ENCODE assay signal across 8 mouse cellular contexts in the genomic region with DNA sequence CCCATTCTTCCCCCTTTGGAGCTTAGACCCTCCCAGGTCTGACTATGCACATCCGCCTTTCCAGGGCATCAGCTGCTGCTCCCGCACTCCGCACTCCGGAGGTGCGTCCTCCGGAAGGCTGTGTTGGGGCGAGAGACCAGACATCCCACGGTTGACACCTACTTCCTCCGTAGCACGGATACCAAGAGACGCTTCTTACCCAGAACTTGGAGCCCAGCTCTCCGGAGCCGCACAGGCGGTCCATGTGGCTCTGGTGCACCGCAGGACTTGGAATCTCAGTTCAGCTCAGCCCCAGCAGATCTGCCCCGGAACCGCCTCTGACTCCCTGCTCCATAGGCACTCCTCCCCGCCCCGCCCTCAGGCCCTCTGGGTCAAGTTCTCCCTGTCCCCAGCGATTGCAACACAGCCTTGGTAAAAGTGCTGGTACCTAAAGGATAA. TPM values are rescaled to one million over a fixed set of nuclear protein-coding genes. Genes with fewer than 3 reads are reported as not detected.
DNase-seq lines count a peak whose midpoint lies in the region; ATAC-seq and TF ChIP-seq lines count a peak whose summit lies in the region.

Gene Abcc3, minus strand, starts transcription at position 326 of the 438 bp plus-strand sequence.

- no peak for DNase-seq in left cerebral cortex, adult 2 months (ENCODE audit: extremely low spot score in 1 of 2, low spot score in 2 of 2)
- DNase-seq in left cerebral cortex, adult 18-20 months (ENCODE audit: low spot score in 2 of 2), result no peak
- DNase-seq in hindbrain, embryonic 11.5 days (ENCODE audit: low spot score), result peak; percentile 19
- peak; percentile 78 to 80 for DNase-seq in urinary bladder, adult 18-20 months (ENCODE audit: low spot score in 2 of 2)
- no peak for DNase-seq in layer of hippocampus, adult 11-12 months (ENCODE audit: low spot score)

- peak within 1 kb of the TSS; percentile 35 for H3K4me3 ChIP-seq in left cerebral cortex, adult 2 months
- no peak within 1 kb of the TSS; the same call in 1 of the 2 replicates for H3K4me3 ChIP-seq in forebrain, embryonic 12.5 days (replicated peaks)
- H3K4me3 ChIP-seq in hindbrain, embryonic 11.5 days (ENCODE audit: low read depth, low read length), result 0 out of 2 replicates have a peak within 1 kb of the TSS, but pooled peaks have one; percentile 2
- peak within 1 kb of the TSS; percentile 36 for H3K4me3 ChIP-seq in limb, embryonic 12.5 days (replicated peaks)
- 0 out of 2 replicates have a peak within 1 kb of the TSS, but pooled peaks have one; percentile 17 for H3K4me3 ChIP-seq in midbrain, embryonic 12.5 days

- no peak for ATAC-seq in forebrain, embryonic 12.5 days (ENCODE audit: low FRiP score)
- ATAC-seq in hindbrain, embryonic 11.5 days (ENCODE audit: low FRiP score), result no peak
- ATAC-seq in limb, embryonic 12.5 days (ENCODE audit: insufficient number of reproducible peaks, insufficient read depth, low FRiP score, low TSS enrichment, low read depth), result no peak
- ATAC-seq in midbrain, embryonic 12.5 days (ENCODE audit: low FRiP score, low read depth), result no peak

- no peaks in the 10 kb centered on the region for H3K36me3 ChIP-seq in forebrain, embryonic 12.5 days (replicated peaks)
- no peaks in the 10 kb centered on the region for H3K36me3 ChIP-seq in hindbrain, embryonic 11.5 days (ENCODE audit: control insufficient read depth, insufficient read depth, low read length)
- H3K36me3 ChIP-seq in limb, embryonic 12.5 days, result no peaks in the 10 kb centered on the region
- H3K36me3 ChIP-seq in midbrain, embryonic 12.5 days, result no peaks in the 10 kb centered on the region

- WGBS in forebrain, embryonic 12.5 days, result 18% methylated on average over 20 of the region's 20 CpGs
- 14% methylated on average over 20 of the region's 20 CpGs for WGBS in hindbrain, embryonic 11.5 days
- WGBS in limb, embryonic 12.5 days, result 8% methylated on average over 20 of the region's 20 CpGs
- 14% methylated on average over 20 of the region's 20 CpGs for WGBS in midbrain, embryonic 12.5 days

- peaks cover 37% of the 10 kb centered on the region for H3K27me3 ChIP-seq in forebrain, embryonic 12.5 days
- 0 out of 2 replicates have a peak, but pooled peaks cover 2% of the 10 kb centered on the region for H3K27me3 ChIP-seq in hindbrain, embryonic 11.5 days (ENCODE audit: control insufficient read depth, insufficient read depth, low read length)
- peaks cover 28% of the 10 kb centered on the region for H3K27me3 ChIP-seq in limb, embryonic 12.5 days
- H3K27me3 ChIP-seq in midbrain, embryonic 12.5 days, result peaks cover 37% of the 10 kb centered on the region

- H3K27ac ChIP-seq in left cerebral cortex, adult 2 months, result no peak within 1 kb of the TSS
- H3K27ac ChIP-seq in forebrain, embryonic 12.5 days, result no peak within 1 kb of the TSS
- H3K27ac ChIP-seq in hindbrain, embryonic 11.5 days (ENCODE audit: low read depth, low read length), result no peak within 1 kb of the TSS
- no peak within 1 kb of the TSS for H3K27ac ChIP-seq in limb, embryonic 12.5 days
- H3K27ac ChIP-seq in midbrain, embryonic 12.5 days (replicated peaks), result no peak within 1 kb of the TSS

- H3K9me3 ChIP-seq in forebrain, embryonic 12.5 days, result no peaks in the 10 kb centered on the region
- H3K9me3 ChIP-seq in hindbrain, embryonic 11.5 days (ENCODE audit: control insufficient read depth, low read length), result no peaks in the 10 kb centered on the region
- no peaks in the 10 kb centered on the region for H3K9me3 ChIP-seq in limb, embryonic 12.5 days
- H3K9me3 ChIP-seq in midbrain, embryonic 12.5 days, result no peaks in the 10 kb centered on the region

- peaks cover 7% of the 10 kb centered on the region; the same call in 1 of the 2 replicates for H3K4me1 ChIP-seq in forebrain, embryonic 12.5 days
- H3K4me1 ChIP-seq in hindbrain, embryonic 11.5 days (replicated peaks; ENCODE audit: control insufficient read depth, insufficient read depth, low read length), result no peaks in the 10 kb centered on the region; the same call in 1 of the 2 replicates
- peaks cover 15% of the 10 kb centered on the region for H3K4me1 ChIP-seq in limb, embryonic 12.5 days (replicated peaks)
- H3K4me1 ChIP-seq in midbrain, embryonic 12.5 days, result 0 out of 2 replicates have a peak, but pooled peaks cover 6% of the 10 kb centered on the region

- TF ChIP-seq CTCF in left cerebral cortex, adult 2 months (IDR thresholded peaks at IDR 0.05), result no peak

- no peak within 1 kb of the TSS for H3K9ac ChIP-seq in forebrain, embryonic 12.5 days
- H3K9ac ChIP-seq in hindbrain, embryonic 11.5 days (ENCODE audit: low read depth, low read length), result no peak within 1 kb of the TSS
- peak within 1 kb of the TSS; percentile 42; the same call in 1 of the 2 replicates for H3K9ac ChIP-seq in limb, embryonic 12.5 days (replicated peaks)
- no peak within 1 kb of the TSS for H3K9ac ChIP-seq in midbrain, embryonic 12.5 days (replicated peaks)

- intact Hi-C loops in left cerebral cortex, adult 2 months (cut with DNase I), result no loop called here

- H3K4me2 ChIP-seq in forebrain, embryonic 12.5 days, result peak within 1 kb of the TSS; percentile 35
- H3K4me2 ChIP-seq in hindbrain, embryonic 11.5 days (replicated peaks; ENCODE audit: low read depth, low read length), result peak within 1 kb of the TSS; percentile 43
- peak within 1 kb of the TSS; percentile 57 for H3K4me2 ChIP-seq in limb, embryonic 12.5 days
- peak within 1 kb of the TSS; percentile 30; the same call in 1 of the 2 replicates for H3K4me2 ChIP-seq in midbrain, embryonic 12.5 days (replicated peaks)

RNA-seq across cellular contexts. Expression of gene Abcc3, which starts in this region (rescaled TPM):
- 1 to 10 TPM; 1.6 to 2.4 TPM for total RNA-seq in left cerebral cortex, adult 2 months (2021)
- total RNA-seq in left cerebral cortex, adult 18-20 months (2021), result 1 to 10 TPM; 2.5 to 3.7 TPM
- polyA plus RNA-seq in forebrain, embryonic 12.5 days (2016; fragmentation: Nextera tagmentation; extraction: Ambion mirVana), result 0.41 and 0.49 TPM in 2 replicates
- polyA plus RNA-seq in hindbrain, embryonic 11.5 days (2014; fragmentation: Nextera tagmentation; extraction: Ambion mirVana), result 0.57 and 0.94 TPM in 2 replicates
- 0.63 and 0.84 TPM in 2 replicates for polyA plus RNA-seq in limb, embryonic 12.5 days (2016; fragmentation: Nextera tagmentation; extraction: Ambion mirVana)
- 0.57 and 0.89 TPM in 2 replicates for polyA plus RNA-seq in midbrain, embryonic 12.5 days (2016; fragmentation: Nextera tagmentation; extraction: Ambion mirVana)

Comparison
In these comparisons a context has a peak if more than half of its experiments do, and no peak if none do; other contexts are left out.
1. Peak in DNase-seq, H3K4me3 ChIP-seq and H3K4me2 ChIP-seq in hindbrain, embryonic 11.5 days; RNA of the gene not detected or under 1 TPM.
2. DNase-seq: peak in urinary bladder, adult 18-20 months (2 of 2); none in left cerebral cortex, adult 2 months (0 of 2), left cerebral cortex, adult 18-20 months (0 of 2) and layer of hippocampus, adult 11-12 months (single experiment).
3. Peak in every context shown above with its lines, with median percentiles within 50 percentile points of each other: H3K4me2 ChIP-seq.